Mouse (Mus musculus) thymus, adult 2 months (tissue): ENCODE results near the gene Sirt4. TPM values are rescaled to one million over a fixed set of nuclear protein-coding genes. Genes with fewer than 3 reads are reported as not detected.

Source experiments
- DNase-seq: peaks from one replicate; pipeline ENCODE4 v3.0.0; 2021
- H3K27ac ChIP-seq: fragments of 200-500 bp; 2 replicates; pipeline ENCODE4 v1.5.1; 2012; ENCODE audit warnings: low read length, control low read depth; ENCODE audit not compliant: control insufficient read depth, insufficient read depth
- H3K27me3 ChIP-seq: fragments of 200-500 bp; 2 replicates; pipeline ENCODE4 v1.6.1; 2012; ENCODE audit warnings: mild to moderate bottlenecking, low read length, moderate library complexity, mixed read lengths; ENCODE audit not compliant: control insufficient read depth, insufficient read depth
- H3K36me3 ChIP-seq: fragments of 200-500 bp; 2 replicates; pipeline ENCODE4 v1.6.1; 2012; ENCODE audit warnings: mild to moderate bottlenecking, low read length, moderate library complexity; ENCODE audit not compliant: control insufficient read depth, insufficient read depth
- H3K4me1 ChIP-seq: fragments of 200-500 bp; replicated peaks from 2 replicates; pipeline ENCODE4 v1.6.1; 2012; ENCODE audit warnings: low read length; ENCODE audit not compliant: control insufficient read depth, insufficient read depth
- H3K4me3 ChIP-seq: fragments of 200-500 bp; 2 replicates; pipeline ENCODE4 v1.5.1; 2012; ENCODE audit warnings: mild to moderate bottlenecking, low read length, control low read depth, moderate library complexity; ENCODE audit not compliant: control insufficient read depth, insufficient read depth
- CTCF ChIP-seq: fragments of 200-500 bp; IDR thresholded peaks from 2 replicates; pipeline ENCODE4 v1.5.1; 2012; ENCODE audit warnings: mild to moderate bottlenecking, control low read depth, low read length, moderate library complexity, borderline replicate concordance; ENCODE audit not compliant: control insufficient read depth, poor library complexity, insufficient read depth; ENCODE audit errors: extremely low read depth
- POLR2A ChIP-seq: fragments of 200-500 bp; IDR thresholded peaks from 2 replicates; pipeline ENCODE4 v1.6.1; 2012; ENCODE audit warnings: mild to moderate bottlenecking, low read length, control low read depth, moderate library complexity; ENCODE audit not compliant: control insufficient read depth, poor library complexity, insufficient read depth; ENCODE audit errors: extremely low read depth
- WGBS: fragments of 180-500 bp; shearing (Covaris S2); methylation state at CpG from one replicate; pipeline ENCODE4 v1.1.7; 2018; 5-methylcytosine and 5-hydroxymethylcytosine counted together
- polyA plus RNA-seq: library from polyadenylated mRNA; depleted of rRNA; stranded (reverse); fragments of >200 nt; gene quantifications from 2 replicates; pipeline ENCODE4 v1.2.3, GENCODE M21; 2012

Sirt4 gene
- polyA plus RNA-seq, 1 experiment: 48.6 TPM

- Histone ChIP-seq H3K36me3 (no peaks in the 10 kb centered on the region), H3K27ac (no peak overlapping the region), H3K4me1 (peaks cover 70% of the 10 kb centered on the region), H3K27me3 (no peaks in the 10 kb centered on the region), H3K4me3 (no peak overlapping the region)
- no peak for DNase-seq
- TF ChIP-seq POLR2A: no peak
- no peak for TF ChIP-seq CTCF
- WGBS: 91% methylated on average over 17 of the region's 17 CpGs
These were observed 42.1 kb upstream of the Sirt4 start for GRCm38 (mm10) chr5:115526456-115527202.

- Histone ChIP-seq H3K36me3 (no peaks in the 10 kb centered on the region), H3K4me3 (no peak overlapping the region), H3K27ac (no peak overlapping the region), H3K27me3 (no peaks in the 10 kb centered on the region), H3K4me1 (peaks cover 70% of the 10 kb centered on the region)
- DNase-seq: no peak
- WGBS: 87% methylated on average over 9 of the region's 9 CpGs
- TF ChIP-seq POLR2A: no peak
- no peak for TF ChIP-seq CTCF
These were observed 41.4 kb upstream of the Sirt4 start for GRCm38 (mm10) chr5:115525943-115526342.

- Histone ChIP-seq H3K27me3 (no peaks in the 10 kb centered on the region), H3K4me3 (no peak overlapping the region), H3K4me1 (peaks cover 70% of the 10 kb centered on the region), H3K36me3 (no peaks in the 10 kb centered on the region), H3K27ac (no peak overlapping the region)
- DNase-seq: no peak
- TF ChIP-seq CTCF (no peak), POLR2A (no peak)
- 91% methylated on average over 4 of the region's 4 CpGs for WGBS
These were observed 40.9 kb upstream of the Sirt4 start for GRCm38 (mm10) chr5:115525416-115525815.

- Histone ChIP-seq H3K27me3 (no peaks in the 10 kb centered on the region), H3K27ac (no peak overlapping the region), H3K4me1 (peaks cover 65% of the 10 kb centered on the region), H3K36me3 (no peaks in the 10 kb centered on the region), H3K4me3 (no peak overlapping the region)
- TF ChIP-seq CTCF (no peak), POLR2A (no peak)
- WGBS: 55% methylated on average over 12 of the region's 12 CpGs
- no peak for DNase-seq
These were observed 39.9 kb upstream of the Sirt4 start for GRCm38 (mm10) chr5:115524471-115524870.

- Histone ChIP-seq H3K4me1 (peaks cover 65% of the 10 kb centered on the region), H3K4me3 (no peak overlapping the region), H3K27ac (no peak overlapping the region), H3K36me3 (no peaks in the 10 kb centered on the region), H3K27me3 (no peaks in the 10 kb centered on the region)
- DNase-seq: no peak
- 46% methylated on average over 15 of the region's 15 CpGs for WGBS
- no peak for TF ChIP-seq CTCF
- no peak for TF ChIP-seq POLR2A
These were observed 39.4 kb upstream of the Sirt4 start for GRCm38 (mm10) chr5:115523971-115524370.

GRCm38 (mm10) chr5:115522981-115523499 is 38.5 kb upstream of the Sirt4 start:
- 89% methylated on average over 15 of the region's 15 CpGs for WGBS
- H3K36me3 ChIP-seq: no peaks in the 10 kb centered on the region
- H3K27ac ChIP-seq: peak overlapping the region; percentile 86; the same call in 1 of the 2 replicates
- no peak for DNase-seq
- no peaks in the 10 kb centered on the region for H3K27me3 ChIP-seq
- TF ChIP-seq CTCF (no peak), POLR2A (no peak)
- H3K4me3 ChIP-seq: no peak overlapping the region
- peaks cover 67% of the 10 kb centered on the region for H3K4me1 ChIP-seq
